Mouse (Mus musculus) neural tube, embryonic 14.5 days (tissue): ENCODE data around the gene Cyb561d2. TPM values are rescaled to one million over a fixed set of nuclear protein-coding genes. Genes with fewer than 3 reads are reported as not detected.
"Not testable (repeated sequence)": the region's sequence is repeated elsewhere in the genome, so short reads cannot be mapped to it uniquely, and the experiment has no call there.

Experiments used
- ATAC-seq: fragments of 200-750 bp; cut with Nextera tagmentation; 2 replicates; pipeline ENCODE4 v1.8.0; 2017; ENCODE audit warnings: low read depth, mild to moderate bottlenecking, moderate TSS enrichment, moderate library complexity
- H3K27ac ChIP-seq: fragments of 300-500 bp; sonication (generic); 2 replicates; pipeline ENCODE4 v1.5.1; 2014; ENCODE audit warnings: low read depth, mild to moderate bottlenecking, control low read depth, low read length, moderate library complexity, mixed read lengths
- H3K27me3 ChIP-seq: fragments of 300-500 bp; sonication (generic); 2 replicates; pipeline ENCODE4 v1.6.1; 2014; ENCODE audit warnings: low read length; ENCODE audit not compliant: control insufficient read depth, insufficient read depth
- H3K36me3 ChIP-seq: fragments of 300-500 bp; sonication (generic); 2 replicates; pipeline ENCODE4 v1.6.1; 2014; ENCODE audit warnings: low read length, mixed read lengths; ENCODE audit not compliant: control insufficient read depth, insufficient read depth
- H3K4me1 ChIP-seq: fragments of 300-500 bp; sonication (generic); 2 replicates; pipeline ENCODE4 v1.6.1; 2014; ENCODE audit warnings: low read length; ENCODE audit not compliant: control insufficient read depth, insufficient read depth
- H3K4me2 ChIP-seq: fragments of 300-500 bp; sonication (generic); 2 replicates; pipeline ENCODE4 v1.6.1; 2014; ENCODE audit warnings: mild to moderate bottlenecking, low read depth, low read length, control low read depth
- H3K4me3 ChIP-seq: fragments of 300-500 bp; sonication (generic); 2 replicates; pipeline ENCODE4 v1.5.1; 2014; ENCODE audit warnings: low read depth, low read length, control low read depth, mixed read lengths
- H3K9ac ChIP-seq: fragments of 300-500 bp; sonication (generic); replicated peaks from 2 replicates; pipeline ENCODE4 v1.6.1; 2014; ENCODE audit warnings: low read depth, mild to moderate bottlenecking, control low read depth, low read length, mixed read lengths
- H3K9me3 ChIP-seq: fragments of 300-500 bp; sonication (generic); 2 replicates; pipeline ENCODE4 v1.6.1; 2016; ENCODE audit warnings: low read length; ENCODE audit not compliant: control insufficient read depth
- WGBS: fragments of 180-500 bp; shearing (Covaris S2); extraction: QIAGEN DNeasy Blood & Tissue Kit; methylation state at CpG from one replicate; pipeline ENCODE4 v1.1.7; 2014; 5-methylcytosine and 5-hydroxymethylcytosine counted together
- polyA plus RNA-seq: library from polyadenylated mRNA; unstranded; fragments of >200 nt; fragmentation: Nextera tagmentation; extraction: Ambion mirVana; gene quantifications from 2 replicates; pipeline ENCODE4 v1.2.1, GENCODE M21; 2014

Gene Cyb561d2
- polyA plus RNA-seq, 1 experiment from 2014 or later: 42.2 TPM

- Histone ChIP-seq H3K9ac (peak within 1 kb of the TSS; percentile 86), H3K9me3 (no peaks in the 10 kb centered on the region), H3K4me1 (peaks cover 45% of the 10 kb centered on the region), H3K27ac (peak within 1 kb of the TSS; percentile 85), H3K36me3 (peaks cover 27% of the 10 kb centered on the region), H3K27me3 (no peaks in the 10 kb centered on the region), H3K4me3 (peak within 1 kb of the TSS; percentile 88), H3K4me2 (peak within 1 kb of the TSS; percentile 95)
- 10% methylated on average over 18 of the region's 18 CpGs for WGBS
- no peak for ATAC-seq
Observed at GRCm38 (mm10) chr9:107567702-107568319, 25.8 kb upstream of the Cyb561d2 start, which contains the start of gene Hyal2. Gene Hyal2 (plus strand): TSS chr9:107567945.

GRCm38 (mm10) chr9:107566855-107567254 lies 24.9 kb upstream of the Cyb561d2 start:
- Histone ChIP-seq H3K27me3 (no peaks in the 10 kb centered on the region), H3K4me1 (peaks cover 48% of the 10 kb centered on the region), H3K4me3 (no peak overlapping the region), H3K27ac (no peak overlapping the region; the same call in 1 of the 2 replicates), H3K9me3 (no peaks in the 10 kb centered on the region), H3K4me2 (no peak overlapping the region), H3K36me3 (peaks cover 20% of the 10 kb centered on the region), H3K9ac (no peak overlapping the region)
- WGBS: 70% methylated on average over 3 of the region's 3 CpGs
- no peak for ATAC-seq

GRCm38 (mm10) chr9:107566041-107566709 lies 24.2 kb upstream of the Cyb561d2 start:
- H3K9ac ChIP-seq: no peak overlapping the region
- 0 out of 2 replicates have a peak overlapping the region, but pooled peaks have one; percentile 6 for H3K4me2 ChIP-seq
- no peaks in the 10 kb centered on the region for H3K9me3 ChIP-seq
- no peak overlapping the region for H3K4me3 ChIP-seq
- no peak for ATAC-seq
- H3K27me3 ChIP-seq: no peaks in the 10 kb centered on the region
- H3K4me1 ChIP-seq: peaks cover 44% of the 10 kb centered on the region
- 63% methylated on average over 15 of the region's 15 CpGs for WGBS
- peaks cover 21% of the 10 kb centered on the region for H3K36me3 ChIP-seq
- peak overlapping the region; percentile 17; the same call in 1 of the 2 replicates for H3K27ac ChIP-seq

- not testable (repeated sequence) for H3K9me3 ChIP-seq, H3K27ac ChIP-seq, H3K27me3 ChIP-seq, H3K4me2 ChIP-seq, ATAC-seq, H3K9ac ChIP-seq, H3K4me3 ChIP-seq
- 53% methylated on average over 5 of the region's 5 CpGs for WGBS
- Histone ChIP-seq H3K4me1 (peaks cover 38% of the 10 kb centered on the region), H3K36me3 (peaks cover 22% of the 10 kb centered on the region)
Observed at GRCm38 (mm10) chr9:107565556-107565955, 23.6 kb upstream of the Cyb561d2 start.

- peaks cover 44% of the 10 kb centered on the region for H3K36me3 ChIP-seq
- peak; percentile 95 for ATAC-seq
- peak within 1 kb of the TSS; percentile 73 for H3K27ac ChIP-seq
- H3K4me2 ChIP-seq: peak within 1 kb of the TSS; percentile 84
- no peaks in the 10 kb centered on the region for H3K9me3 ChIP-seq
- under 1% methylated on average over 41 of the region's 46 CpGs for WGBS
- H3K4me1 ChIP-seq: peaks cover 25% of the 10 kb centered on the region
- H3K9ac ChIP-seq: peak within 1 kb of the TSS; percentile 86
- no peaks in the 10 kb centered on the region for H3K27me3 ChIP-seq
- H3K4me3 ChIP-seq: peak within 1 kb of the TSS; percentile 90
Observed at GRCm38 (mm10) chr9:107563029-107563581, 21.1 kb upstream of the Cyb561d2 start, which contains the start of gene Tusc2. Gene Tusc2 (plus strand): TSS chr9:107563255.

GRCm38 (mm10) chr9:107556346-107556745 lies 14.4 kb upstream of the Cyb561d2 start:
- no peak for ATAC-seq
- H3K27ac ChIP-seq: no peak overlapping the region
- peak overlapping the region; percentile 88; the same call in 1 of the 2 replicates for H3K4me2 ChIP-seq
- H3K9me3 ChIP-seq: no peaks in the 10 kb centered on the region
- H3K4me3 ChIP-seq: no peak overlapping the region
- 78% methylated on average over 3 of the region's 3 CpGs for WGBS
- peaks cover 15% of the 10 kb centered on the region for H3K4me1 ChIP-seq
- peaks cover 36% of the 10 kb centered on the region for H3K36me3 ChIP-seq
- peaks cover 17% of the 10 kb centered on the region for H3K27me3 ChIP-seq
- H3K9ac ChIP-seq: no peak overlapping the region

GRCm38 (mm10) chr9:107555701-107556100 lies 13.7 kb upstream of the Cyb561d2 start:
- no peak for ATAC-seq
- Histone ChIP-seq H3K9me3 (no peaks in the 10 kb centered on the region), H3K36me3 (peaks cover 30% of the 10 kb centered on the region), H3K27ac (no peak overlapping the region), H3K27me3 (peaks cover 20% of the 10 kb centered on the region), H3K4me2 (peak overlapping the region; percentile 88), H3K9ac (no peak overlapping the region), H3K4me3 (peak overlapping the region; percentile 72), H3K4me1 (peaks cover 17% of the 10 kb centered on the region)
- WGBS: 45% methylated on average over 2 of the region's 2 CpGs

- Histone ChIP-seq H3K27me3 (peaks cover 24% of the 10 kb centered on the region), H3K27ac (peak overlapping the region; percentile 79), H3K9me3 (no peaks in the 10 kb centered on the region), H3K36me3 (peaks cover 25% of the 10 kb centered on the region), H3K4me2 (peak overlapping the region; percentile 88), H3K9ac (peak overlapping the region; percentile 78), H3K4me3 (peak overlapping the region; percentile 72), H3K4me1 (peaks cover 17% of the 10 kb centered on the region)
- WGBS: under 1% methylated on average over 23 of the region's 23 CpGs
- ATAC-seq: peak; percentile 30
Observed at GRCm38 (mm10) chr9:107555031-107555457, 13.1 kb upstream of the Cyb561d2 start.
